Mouse (Mus musculus) erythroblast, embryonic 14.5 days (primary cell): ENCODE results near the gene Zfp148.

Experiments used
- GATA1 ChIP-seq: IDR thresholded peaks from 2 replicates; pipeline ENCODE4 v1.6.1; 2012; ENCODE audit warnings: low read length, inconsistent platforms, mixed read lengths
- TAL1 ChIP-seq: IDR thresholded peaks from 3 replicates; pipeline ENCODE4 v1.6.1; 2012; ENCODE audit warnings: low read length, inconsistent platforms, mixed read lengths

- TF ChIP-seq GATA1: no peak
- no peak for TF ChIP-seq TAL1
Measured at GRCm38 (mm10) chr16:33347134-33347533, 33.5 kb upstream of the Zfp148 start.
